Mouse (Mus musculus): ENCODE measurements at regions not wholly inside any gene's neighbourhood (a gene's known extent, or its start where the extent isn't known, plus 50 kb on each side); places are given as distances from the start of the nearest gene placed in this dataset.

DNA sequence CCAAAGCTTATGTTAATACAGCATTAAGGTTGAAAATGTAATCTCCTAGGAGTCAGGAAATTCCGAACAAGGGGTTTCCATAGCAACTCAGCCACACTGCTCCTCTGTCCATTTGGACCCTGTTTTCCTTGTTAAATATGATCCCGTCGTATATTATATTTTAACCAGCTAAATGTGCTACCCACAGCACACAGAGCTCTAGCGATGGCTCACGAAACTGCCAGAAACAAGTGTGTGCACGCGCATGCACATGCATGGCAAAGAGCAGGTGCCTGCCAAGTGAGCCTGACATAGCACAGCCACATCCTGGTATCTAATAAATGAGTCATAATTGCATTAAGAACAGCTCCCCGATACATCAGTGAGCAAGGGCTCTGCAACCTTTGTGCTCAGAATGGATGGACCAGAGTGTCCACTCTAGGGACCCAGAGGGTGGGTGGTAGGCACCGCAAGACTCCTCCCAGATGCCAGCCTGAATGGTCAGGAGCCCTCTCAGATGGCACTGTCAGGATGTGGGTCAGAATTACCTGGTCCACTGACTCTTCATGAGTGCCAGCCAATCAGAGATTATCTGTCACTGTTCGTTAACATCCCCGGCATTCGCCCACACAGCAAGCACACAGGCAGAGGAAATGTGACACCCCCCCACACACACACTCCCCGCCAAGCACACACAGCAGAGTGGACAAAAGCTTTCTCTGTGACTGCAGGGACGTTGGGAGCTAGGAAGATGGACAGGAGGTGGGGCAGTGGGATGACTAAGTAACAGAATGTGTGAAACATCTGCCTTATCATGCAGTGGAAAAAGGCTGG is 272.8 kb upstream of the Zmiz1 start:
- DNase-seq: no peak

DNA sequence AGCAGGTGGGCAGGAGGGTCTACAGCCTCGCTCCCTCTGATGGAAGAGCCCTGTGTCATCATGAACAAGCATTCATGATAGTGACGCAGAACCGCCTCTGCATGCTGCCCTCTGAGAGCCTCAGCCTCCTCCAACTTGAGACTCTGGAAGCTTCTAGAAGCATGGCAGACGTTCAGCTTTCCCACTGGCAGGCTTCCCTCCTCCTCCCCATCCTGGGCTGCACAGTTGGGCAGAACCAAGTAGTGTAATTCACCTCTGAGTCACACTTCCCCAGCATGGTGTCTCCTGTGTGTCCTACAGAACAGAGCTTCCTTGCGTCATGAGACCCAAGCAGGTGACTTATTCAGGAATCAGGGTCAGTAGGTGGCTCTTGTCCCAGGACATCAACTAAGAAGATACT is 271.3 kb upstream of the Zmiz1 start:
- no peak for DNase-seq

DNA sequence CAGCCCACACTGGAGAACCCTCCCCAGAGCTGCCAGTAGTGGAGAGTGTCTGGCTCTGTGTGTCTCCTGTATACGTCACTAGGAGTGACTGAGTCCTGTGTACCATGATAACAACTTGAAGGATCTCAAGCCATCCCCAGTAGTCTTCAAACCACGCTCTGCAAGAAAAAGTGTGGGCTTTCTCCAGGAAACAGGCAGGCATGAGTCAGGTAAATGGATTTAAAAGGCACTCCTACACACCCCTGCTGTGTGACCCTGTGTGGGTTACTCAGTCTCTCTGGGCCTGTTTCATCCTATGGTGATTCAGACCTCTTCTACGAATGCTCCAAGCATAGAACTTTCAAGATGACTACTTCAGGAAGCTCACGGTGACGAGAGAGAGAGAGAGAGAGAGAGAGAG is 269.7 kb upstream of the Zmiz1 start:
- no peak for DNase-seq

DNA sequence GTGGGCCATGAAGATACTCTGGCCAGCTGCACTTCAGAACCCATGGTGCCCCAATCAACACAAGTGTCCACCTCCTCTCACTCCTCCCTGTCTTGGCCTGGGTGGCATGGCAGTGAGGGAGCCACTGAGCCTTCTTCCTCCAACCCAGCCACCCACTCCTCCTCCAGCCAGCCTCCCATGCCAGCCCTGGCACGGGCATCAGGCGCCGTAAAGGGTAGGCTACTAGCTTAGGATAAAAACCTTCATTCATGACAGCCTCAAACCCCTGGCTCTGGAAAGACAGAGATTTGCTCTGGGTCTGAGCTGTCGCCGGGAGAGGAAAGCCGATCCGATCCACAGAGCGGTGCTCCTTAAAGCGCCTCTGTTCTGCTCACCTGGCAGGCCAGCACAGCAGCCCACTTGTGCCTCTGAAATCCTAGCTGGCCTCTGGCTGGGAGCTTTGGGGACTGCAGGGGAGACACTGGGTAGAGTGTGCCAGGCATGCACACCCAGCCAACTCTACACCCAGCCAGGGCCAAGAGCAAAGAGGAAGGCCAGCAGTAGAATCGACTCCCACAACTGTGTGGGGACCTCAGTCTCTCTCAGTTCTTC is 268.2 kb upstream of the Zmiz1 start:
- DNase-seq: no peak

DNA sequence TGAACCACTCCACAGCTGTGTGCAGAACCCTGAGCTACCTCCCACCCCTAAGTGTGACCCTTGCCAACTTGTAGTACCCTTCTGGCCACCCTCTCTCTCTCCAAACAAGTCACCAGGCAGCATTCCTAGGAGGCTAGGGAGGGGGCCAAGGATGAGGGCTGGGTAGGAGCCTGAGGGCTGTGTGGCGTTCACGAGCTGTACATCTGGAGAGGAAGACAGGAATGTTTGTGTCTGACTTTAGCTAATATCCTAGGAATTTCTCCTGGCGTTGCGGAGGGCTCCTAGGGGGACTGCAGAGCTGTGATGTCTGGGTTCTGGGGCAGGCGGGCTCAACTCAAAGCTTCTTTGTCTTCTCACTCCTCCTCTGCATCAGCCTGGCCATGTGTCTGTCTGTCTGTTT is 262.2 kb upstream of the Zmiz1 start:
- no peak for DNase-seq

DNA sequence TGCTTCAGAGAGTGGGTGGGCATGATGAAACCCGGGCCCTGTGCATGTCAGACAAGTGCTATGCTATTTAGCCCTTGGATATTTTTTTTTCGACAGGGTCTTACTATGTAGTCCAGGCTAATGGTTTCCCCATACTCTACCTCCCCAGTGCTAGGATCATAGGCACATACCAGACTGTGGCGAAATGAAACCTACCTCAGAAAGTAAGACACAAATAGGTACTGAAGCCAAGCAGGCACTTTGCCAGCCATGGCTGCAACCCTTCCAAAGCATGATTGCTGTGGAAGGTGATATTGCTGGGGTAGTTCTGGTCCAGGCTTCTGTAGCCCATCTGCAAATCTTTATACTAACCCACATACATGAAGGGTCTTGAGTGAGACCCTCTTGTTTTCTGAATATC is 259.1 kb upstream of the Zmiz1 start:
- DNase-seq: no peak

DNA sequence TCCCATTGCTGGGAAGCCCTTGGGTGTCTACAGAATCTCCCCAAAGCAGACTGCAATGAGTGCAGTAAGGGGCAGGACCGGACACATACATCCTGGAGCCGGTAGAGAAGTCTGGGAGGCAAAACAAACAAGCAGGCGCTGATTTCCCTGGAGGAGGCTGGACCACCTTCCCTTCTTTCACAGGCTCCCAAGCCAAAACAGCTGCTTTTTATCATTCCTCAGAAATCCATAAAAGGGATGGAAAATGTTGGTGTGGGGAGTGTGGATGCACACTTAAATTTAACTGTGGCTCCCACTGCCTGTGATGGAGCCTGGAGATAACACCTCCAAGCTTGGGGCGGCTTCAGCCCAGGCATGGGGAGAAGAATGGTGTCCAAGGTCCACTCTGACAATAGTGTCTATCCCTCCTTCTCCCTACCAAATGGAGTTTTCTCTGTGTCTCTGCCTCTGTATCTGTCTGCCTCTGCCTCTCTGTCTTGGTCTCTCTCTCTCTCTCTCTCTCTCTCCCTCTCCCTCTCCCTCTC is 258.3 kb upstream of the Zmiz1 start:
- no peak for DNase-seq

DNA sequence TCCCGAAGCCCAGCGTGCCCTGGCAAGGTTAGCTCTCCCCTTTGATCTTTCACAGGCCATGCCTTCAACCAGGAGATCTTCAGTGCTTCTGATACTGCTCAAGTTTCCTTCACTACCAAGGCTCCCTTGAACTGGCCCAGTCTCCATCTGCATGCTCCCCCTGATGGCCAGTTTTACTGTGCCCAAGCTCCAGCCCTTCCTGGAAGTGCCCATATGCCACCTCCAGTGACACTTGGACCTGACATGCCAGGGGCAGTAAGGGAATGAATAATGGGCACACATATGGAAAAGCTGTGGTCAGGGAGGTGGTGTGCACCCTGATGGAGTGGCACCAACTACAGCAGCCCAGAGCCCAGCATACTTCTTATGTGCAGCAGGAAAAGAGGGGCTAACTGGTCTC is 256.7 kb upstream of the Zmiz1 start:
- no peak for DNase-seq

DNA sequence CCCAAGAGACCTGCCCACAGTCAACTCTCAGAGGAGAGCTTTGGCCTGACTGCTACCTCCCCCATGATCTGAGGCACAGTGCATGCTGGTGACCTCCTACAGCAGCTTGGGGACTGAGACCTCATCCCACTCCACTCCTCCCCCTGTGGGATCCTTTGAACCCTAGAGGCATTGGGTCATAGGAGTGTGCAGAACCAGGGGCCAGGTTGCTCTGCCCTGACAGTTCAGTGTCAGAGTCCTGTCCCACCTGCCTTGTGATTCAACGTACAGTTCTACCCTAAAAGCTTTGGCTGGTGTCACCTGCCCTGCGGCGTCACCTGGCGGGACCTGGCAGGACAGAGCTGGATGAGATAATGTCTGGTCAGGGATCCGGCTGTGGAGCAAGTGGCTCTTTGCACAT is 254.9 kb upstream of the Zmiz1 start:
- no peak for DNase-seq

DNA sequence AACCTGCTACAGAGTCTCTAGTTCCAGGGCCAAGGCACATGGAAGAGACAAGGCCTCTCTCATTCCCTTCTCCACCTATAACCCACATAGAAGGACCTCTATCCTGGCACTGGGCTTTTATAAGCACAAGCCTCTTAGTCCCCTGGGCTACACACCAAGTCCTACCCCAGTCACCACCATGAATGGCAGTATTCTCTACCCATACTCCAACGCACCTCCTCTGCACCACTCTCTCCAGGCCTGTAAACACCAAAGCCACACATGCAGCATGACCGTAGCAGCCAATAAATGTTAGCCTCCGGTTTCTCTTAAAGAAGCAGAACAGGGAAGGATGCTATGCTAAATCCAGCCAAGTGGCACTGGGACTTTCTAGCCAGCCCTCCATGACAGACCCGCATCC is 252.1 kb upstream of the Zmiz1 start:
- no peak for DNase-seq

DNA sequence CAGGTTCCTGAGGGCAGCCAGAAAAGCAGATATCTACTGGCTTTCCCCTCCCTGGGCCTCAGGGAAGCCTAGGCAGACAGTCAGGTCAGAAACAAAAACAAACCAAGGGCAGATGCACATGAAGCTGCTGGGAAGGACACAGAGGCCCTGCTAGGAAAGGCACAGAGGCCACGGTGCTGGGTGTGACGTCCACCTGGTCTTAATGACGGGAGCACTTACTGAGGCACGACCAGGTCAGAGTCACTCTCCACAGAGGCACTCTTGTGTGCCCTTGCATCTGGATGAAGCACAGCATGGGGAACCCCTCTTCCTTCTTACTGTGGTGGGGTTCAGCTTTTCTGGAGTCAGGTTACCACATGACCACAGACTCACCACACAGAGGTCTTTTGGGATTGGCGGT is 251.6 kb upstream of the Zmiz1 start:
- no peak for DNase-seq

DNA sequence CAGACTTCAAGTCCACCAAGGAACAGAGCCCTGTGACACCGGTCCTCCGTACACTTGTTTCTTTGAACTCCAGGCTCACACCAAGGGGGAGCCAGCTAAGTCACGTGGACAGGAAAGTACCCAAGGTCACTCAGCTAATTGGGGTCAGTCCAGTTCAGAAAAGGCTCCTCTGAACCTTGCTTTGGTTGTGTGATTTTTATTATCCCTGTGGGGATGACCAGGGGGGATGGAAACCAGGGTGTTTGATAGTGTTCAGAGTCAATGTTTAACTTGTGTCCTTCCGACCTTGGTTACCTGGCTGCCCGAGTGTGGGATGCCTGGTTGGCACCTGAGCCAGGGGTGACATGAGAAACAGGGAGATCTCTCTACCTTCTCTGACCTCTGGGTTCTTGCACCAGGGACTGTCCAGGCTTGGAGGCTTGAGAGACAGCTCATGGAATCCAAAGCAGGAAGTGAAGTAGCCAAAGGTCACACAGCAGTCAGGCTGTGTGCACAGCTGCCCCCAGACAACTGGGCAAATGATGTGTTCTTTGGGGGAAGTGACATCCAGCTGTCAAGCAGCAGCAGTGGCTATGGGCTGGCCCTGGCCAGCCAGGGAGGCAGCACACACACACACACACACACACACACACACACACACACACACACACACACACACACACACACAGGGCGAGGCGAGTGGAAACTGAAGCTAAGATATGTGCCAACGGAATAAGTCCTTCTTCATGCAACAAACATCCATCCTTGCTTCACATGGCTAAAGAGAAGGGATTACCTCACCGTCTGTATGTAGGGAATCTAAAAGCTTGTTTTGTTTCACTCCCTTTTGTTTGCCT is 250.5 kb upstream of the Zmiz1 start:
- DNase-seq: no peak

DNA sequence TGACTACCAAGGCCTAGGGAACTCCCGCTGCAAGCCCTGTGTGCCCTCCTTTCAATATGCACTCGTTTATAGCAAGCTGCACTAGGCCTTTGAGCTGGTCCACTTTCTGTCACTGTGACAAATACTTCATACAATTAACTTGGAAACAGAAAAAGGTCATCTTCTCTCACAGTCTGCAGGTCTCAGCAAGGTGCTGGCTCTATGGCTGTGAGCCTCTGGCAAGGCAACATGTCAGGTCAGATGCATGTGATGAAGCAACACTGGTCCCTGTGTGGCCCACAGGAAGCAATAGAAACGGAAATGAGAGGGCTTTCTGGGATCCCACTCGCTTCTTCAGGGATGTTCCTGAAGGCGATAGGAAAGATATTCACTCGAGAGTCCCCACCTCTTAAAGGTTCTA is 245.9 kb upstream of the Zmiz1 start:
- no peak for DNase-seq

DNA sequence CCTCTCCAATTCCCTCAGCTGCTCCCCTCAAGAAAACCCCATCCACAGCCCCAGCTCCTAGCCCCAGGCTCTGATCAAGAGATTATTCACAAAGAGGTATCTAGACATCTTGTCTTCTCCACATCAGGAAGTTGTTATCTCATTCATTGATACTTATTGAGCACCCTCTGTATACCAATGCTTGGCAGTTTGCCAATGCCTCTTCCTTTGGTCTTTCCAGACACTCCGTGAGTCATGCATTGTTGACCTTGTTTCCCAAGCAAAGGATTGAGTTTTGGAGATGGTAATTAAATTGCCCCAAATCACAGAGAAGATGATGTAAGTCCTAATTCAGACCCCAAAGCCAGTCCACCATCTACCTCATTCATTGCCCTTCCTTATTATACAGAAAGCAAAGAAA is 235.9 kb upstream of the Zmiz1 start:
- no peak for DNase-seq

DNA sequence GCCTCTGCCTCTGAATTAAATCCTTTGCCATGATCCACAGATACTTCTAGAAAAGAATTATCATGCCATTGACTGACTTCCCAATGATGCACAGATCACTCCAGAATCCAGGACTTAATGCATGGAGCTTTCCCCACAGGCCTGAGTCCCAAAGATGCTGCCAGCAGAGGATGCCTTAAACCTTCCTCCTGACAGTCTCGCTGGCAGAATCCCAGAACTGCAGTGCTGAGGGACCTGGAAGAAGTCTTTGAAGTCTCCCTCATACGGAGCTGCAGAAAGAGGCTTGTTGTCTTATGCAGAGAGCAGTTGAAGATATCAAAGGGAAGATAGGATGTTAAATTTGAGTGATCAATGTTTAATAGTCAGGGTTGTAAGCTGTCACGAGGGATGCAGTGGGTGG is 233.8 kb upstream of the Zmiz1 start:
- DNase-seq: no peak

DNA sequence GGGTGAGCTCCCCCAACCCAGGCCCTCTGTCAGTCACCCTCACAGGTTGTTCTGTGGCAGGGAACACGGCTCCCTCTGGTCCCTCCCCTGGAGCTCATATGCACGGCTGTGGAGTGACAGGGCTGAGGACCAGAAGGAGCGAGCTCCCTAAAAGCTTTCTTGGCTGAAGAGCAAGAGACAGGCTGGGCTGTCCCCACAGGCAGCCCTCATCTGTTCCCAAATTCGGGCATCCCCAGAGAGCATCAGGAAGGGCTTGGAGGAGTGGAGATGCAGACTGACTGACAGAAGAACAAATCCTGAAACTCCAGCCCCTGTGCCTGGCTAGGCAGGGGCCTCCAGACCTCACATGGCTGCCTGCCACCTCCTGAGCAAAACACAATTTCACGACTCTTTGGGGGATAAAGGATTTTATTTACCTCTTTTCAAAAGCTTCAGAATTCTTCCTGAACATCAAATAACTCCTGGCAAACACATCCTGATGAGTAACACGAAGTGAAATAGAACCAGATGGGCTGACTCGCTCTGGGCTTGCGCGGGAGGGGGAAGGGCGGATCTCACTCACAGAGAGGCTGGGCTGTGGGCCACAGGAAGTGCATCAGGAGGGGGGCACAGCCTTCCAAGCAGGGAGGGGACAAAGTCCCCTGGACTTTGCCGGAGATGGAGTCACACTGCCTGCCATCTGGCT is 232.7 kb upstream of the Zmiz1 start:
- no peak for DNase-seq

DNA sequence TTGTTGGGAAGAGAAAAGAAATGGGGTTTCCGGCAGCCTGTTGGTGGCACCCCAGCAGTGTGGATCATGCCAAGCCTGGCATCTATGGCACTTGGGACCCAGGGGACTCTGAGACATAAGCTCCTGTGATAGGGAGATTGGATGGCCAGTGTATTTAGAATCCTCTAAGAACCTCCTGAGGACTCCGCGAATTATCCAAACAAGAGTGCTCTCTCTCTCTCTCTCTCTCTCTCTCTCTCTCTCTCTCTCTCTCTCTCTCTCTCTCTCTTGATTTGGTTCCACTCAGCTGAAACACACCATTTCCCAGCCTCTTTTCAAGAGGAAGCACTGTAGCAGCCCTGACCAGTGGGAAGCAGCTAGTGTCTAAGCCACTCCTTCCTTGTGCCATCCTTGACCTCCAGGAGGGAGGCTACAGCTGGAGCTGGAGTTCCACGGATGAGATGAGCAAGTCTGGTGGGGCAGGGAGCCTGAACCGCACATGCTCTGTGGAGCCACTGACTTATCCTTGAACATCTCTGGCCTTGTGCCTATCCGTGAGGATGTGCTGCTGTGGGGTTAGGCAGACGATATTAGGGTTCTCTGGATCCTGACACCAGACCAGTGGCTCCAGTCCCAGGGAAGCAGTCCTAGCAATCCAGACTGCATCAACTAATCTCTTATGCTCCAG is 232.0 kb upstream of the Zmiz1 start:
- no peak for DNase-seq

DNA sequence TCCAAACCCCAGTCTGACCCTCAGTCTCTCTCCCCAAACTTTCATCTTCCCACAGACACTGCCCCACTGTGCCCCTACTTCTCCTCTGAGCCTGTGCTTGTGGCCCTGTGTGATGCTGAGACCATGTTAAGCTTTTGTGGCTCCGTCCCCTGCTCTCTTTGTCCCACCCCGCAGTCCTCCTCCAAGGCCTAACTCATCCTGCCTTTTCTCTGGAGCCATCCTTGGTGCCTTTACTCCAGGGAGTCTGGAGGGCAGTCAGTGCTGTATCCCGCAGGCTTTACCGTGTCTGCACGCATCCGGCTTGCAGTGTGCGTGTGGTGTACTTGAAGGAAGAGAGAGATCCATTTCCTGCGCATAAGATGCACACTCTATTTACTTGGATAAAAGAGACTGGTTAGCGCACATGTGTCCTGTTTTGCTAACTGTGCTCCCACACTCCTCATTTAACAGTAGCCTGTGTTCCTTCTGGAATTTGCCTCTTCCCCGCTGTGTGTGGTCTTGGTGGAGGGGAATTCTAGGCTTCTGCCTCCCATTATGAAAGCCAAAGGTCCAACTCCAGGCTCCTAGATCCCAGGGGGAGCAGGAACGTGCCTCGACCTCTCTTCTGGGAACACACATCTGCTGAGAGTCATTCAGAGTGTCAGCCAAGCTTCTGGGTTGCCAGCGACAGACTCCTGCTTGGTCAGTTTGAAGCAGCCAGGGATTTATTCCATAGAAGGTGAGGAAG is 230.5 kb upstream of the Zmiz1 start:
- no peak for DNase-seq

DNA sequence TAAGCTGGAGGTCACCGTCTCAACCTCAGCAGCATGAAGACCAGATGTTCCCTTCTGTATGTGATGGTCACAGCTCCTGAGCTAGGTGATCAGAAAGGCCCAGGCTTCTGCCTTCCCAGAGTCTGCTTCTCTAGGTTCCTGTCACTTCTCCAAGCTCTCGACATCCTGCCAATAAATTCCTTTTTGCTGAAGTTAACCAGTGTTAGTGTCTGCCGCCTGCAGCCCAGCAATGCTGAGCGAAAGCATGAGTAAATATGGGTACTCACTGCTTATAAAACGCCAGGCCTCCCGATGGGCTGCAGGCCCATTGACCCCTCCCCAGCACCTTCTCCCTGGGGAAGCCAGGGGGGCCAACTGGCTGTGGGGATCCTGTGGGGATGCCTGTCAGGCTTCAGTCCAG is 229.4 kb upstream of the Zmiz1 start:
- DNase-seq: no peak

DNA sequence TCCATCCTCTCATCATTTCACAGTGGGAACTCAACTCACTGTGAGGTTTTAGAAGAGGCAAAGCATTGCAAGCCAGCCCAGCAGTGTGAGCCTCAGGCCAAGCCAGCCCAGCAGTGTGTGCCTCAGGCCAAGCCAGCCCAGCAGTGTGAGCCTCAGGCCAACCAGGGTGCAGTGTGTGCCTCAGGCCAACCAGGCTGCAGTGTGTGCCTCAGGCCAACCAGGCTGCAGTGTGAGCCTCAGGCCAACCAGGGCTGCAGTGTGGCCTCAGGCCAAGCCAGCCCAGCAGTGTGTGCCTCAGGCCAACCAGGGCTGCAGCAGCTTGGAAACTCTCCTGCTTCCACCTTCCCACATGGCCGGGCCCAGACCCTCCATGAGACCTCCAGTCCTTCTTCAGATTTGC is 227.1 kb upstream of the Zmiz1 start:
- DNase-seq: no peak

DNA sequence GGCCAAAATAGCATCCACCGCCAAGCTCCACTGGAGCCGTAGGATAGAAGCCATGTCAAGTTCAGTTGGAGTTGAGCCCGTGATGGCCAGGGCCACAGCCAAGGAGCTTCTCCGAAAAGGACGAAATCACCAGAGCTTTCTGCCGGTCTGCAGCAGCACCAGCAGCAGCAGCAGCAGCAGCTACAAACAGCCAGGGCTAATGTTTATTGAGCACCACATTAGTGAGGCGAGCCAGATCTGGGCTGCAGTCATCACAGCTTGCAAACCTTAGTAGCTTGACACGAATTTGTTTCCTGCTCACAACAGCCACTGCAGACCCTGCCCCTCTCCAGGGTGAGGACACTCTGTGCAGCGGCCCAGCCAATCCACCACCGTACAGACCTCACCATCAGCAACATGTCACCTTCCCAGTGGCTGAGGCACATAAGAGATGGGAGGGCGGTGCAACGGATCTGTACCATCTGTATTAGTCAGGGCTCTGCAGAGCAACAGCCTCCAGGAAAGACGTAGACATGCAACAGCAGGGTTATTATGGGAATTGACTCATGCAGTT is 222.5 kb upstream of the Zmiz1 start:
- no peak for DNase-seq
